Mouse (Mus musculus) kidney, adult 2 months (tissue): ENCODE results near the gene Mkln1. TPM values are rescaled to one million over a fixed set of nuclear protein-coding genes. Genes with fewer than 3 reads are reported as not detected.
"Not testable (repeated sequence)": the region's sequence is repeated elsewhere in the genome, so short reads cannot be mapped to it uniquely, and the experiment has no call there.

Experiments used
- DNase-seq: peaks from one replicate; pipeline ENCODE4 v3.0.0; 2021
- H3K27ac ChIP-seq: fragments of 200-500 bp; 2 replicates; pipeline ENCODE4 v1.5.1; 2012; ENCODE audit warnings: low read depth, low read length, control low read depth, inconsistent platforms; ENCODE audit not compliant: insufficient read depth
- H3K27me3 ChIP-seq: fragments of 200-500 bp; replicated peaks from 2 replicates; pipeline ENCODE4 v1.6.1; 2012; ENCODE audit warnings: mild to moderate bottlenecking, moderate library complexity, low read length, inconsistent platforms; ENCODE audit not compliant: control insufficient read depth, insufficient read depth
- H3K36me3 ChIP-seq: fragments of 200-500 bp; 2 replicates; pipeline ENCODE4 v1.6.1; 2012; ENCODE audit warnings: mild to moderate bottlenecking, moderate library complexity, low read length, inconsistent platforms; ENCODE audit not compliant: control insufficient read depth, insufficient read depth
- H3K4me1 ChIP-seq: fragments of 200-500 bp; 2 replicates; pipeline ENCODE4 v1.6.1; 2011; ENCODE audit warnings: low read length; ENCODE audit not compliant: control insufficient read depth, insufficient read depth
- H3K4me3 ChIP-seq: fragments of 200-500 bp; 2 replicates; pipeline ENCODE4 v1.5.1; 2011; ENCODE audit warnings: mild to moderate bottlenecking, low read depth, low read length, control low read depth; ENCODE audit not compliant: insufficient read depth
- CTCF ChIP-seq: fragments of 200-500 bp; conservative IDR thresholded peaks from 2 replicates; pipeline ENCODE4 v1.5.1; 2011; ENCODE audit warnings: low read depth, mild to moderate bottlenecking, control low read depth, low read length, moderate library complexity, mixed read lengths; ENCODE audit not compliant: insufficient read depth, insufficient read length
- POLR2A ChIP-seq: fragments of 200-500 bp; IDR thresholded peaks from one replicate; pipeline ENCODE4 v1.6.1; 2011; ENCODE audit warnings: low read depth, low read length, control low read depth
- WGBS: fragments of 180-500 bp; shearing (Covaris S2); methylation state at CpG from one replicate; pipeline ENCODE4 v1.1.7; 2018; 5-methylcytosine and 5-hydroxymethylcytosine counted together
- polyA plus RNA-seq: library from polyadenylated mRNA; depleted of rRNA; stranded (reverse); fragments of >200 nt; gene quantifications from 2 replicates; pipeline ENCODE4 v1.2.3, GENCODE M21; 2012

Gene Mkln1
- polyA plus RNA-seq, 1 experiment = 84.5 TPM

DNA sequence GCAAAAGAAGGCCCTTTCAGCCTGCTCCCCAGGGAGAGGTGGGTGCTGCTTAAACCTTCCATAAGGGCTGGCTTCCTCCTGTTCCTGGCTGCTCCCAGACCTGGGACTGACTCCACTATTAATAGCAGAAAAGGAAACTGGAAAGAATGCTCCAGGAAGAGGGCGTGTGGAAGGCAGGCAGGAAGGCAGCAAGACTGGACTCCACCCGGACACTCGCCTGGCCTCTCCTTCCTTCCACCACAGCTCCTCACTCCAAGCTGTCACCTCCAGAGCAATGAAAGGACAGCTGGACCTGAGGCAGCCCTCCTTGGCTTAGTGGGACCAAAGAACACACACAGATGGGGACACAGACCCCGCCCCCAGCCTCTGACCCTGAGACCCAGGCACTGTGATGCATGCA is 145.8 kb downstream of the Mkln1 start:
- DNase-seq = peak; percentile 83
- no peak overlapping the region for H3K4me3 ChIP-seq
- TF ChIP-seq CTCF (no peak), POLR2A (no peak)
- peak overlapping the region; percentile 91 for H3K27ac ChIP-seq
- no peaks in the 10 kb centered on the region for H3K27me3 ChIP-seq
- no peaks in the 10 kb centered on the region for H3K4me1 ChIP-seq
- H3K36me3 ChIP-seq = no peaks in the 10 kb centered on the region
- WGBS = 62% methylated on average over 4 of the region's 4 CpGs

DNA sequence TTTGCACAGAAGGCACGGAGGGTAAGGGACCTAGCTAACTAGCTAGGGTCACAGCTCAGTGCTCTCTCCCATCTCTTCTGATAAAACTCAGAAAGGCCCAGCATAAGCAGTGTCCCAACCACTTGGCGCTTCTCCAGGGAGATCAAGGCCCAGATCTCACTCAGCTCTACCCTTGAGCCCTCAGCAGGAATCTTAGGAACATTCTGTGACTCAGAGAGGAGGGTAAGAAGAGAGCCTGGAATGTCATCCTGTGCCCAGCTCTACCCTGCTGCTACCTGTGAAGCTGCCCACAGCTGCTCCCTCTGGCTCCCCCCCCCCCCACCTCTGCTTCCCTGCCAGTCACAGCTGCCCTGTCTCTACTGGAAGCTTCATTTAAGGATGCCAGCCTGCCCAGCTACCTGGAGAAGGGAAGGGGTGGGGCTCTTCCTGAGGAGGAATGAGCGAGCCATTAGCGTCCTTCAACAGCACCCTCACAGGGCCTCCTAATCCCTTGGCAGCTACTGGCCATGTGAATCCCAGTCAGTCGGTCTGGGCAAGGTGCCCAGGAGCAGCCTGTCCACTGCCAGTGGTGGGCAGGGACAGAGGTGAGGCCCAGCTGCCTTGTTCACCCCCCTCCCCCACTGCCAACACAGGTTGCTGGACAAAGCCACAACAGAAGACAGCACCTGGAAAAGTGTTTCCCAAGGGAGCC is 151.0 kb downstream of the Mkln1 start:
- WGBS = 23% methylated on average over 5 of the region's 5 CpGs
- H3K4me3 ChIP-seq = no peak overlapping the region
- no peaks in the 10 kb centered on the region for H3K36me3 ChIP-seq
- H3K4me1 ChIP-seq = 0 out of 2 replicates have a peak, but pooled peaks cover 3% of the 10 kb centered on the region
- peak; percentile 75 for DNase-seq
- H3K27ac ChIP-seq = peak overlapping the region; percentile 25; the same call in 1 of the 2 replicates
- H3K27me3 ChIP-seq = no peaks in the 10 kb centered on the region
- no peak for TF ChIP-seq CTCF
- TF ChIP-seq POLR2A = no peak

DNA sequence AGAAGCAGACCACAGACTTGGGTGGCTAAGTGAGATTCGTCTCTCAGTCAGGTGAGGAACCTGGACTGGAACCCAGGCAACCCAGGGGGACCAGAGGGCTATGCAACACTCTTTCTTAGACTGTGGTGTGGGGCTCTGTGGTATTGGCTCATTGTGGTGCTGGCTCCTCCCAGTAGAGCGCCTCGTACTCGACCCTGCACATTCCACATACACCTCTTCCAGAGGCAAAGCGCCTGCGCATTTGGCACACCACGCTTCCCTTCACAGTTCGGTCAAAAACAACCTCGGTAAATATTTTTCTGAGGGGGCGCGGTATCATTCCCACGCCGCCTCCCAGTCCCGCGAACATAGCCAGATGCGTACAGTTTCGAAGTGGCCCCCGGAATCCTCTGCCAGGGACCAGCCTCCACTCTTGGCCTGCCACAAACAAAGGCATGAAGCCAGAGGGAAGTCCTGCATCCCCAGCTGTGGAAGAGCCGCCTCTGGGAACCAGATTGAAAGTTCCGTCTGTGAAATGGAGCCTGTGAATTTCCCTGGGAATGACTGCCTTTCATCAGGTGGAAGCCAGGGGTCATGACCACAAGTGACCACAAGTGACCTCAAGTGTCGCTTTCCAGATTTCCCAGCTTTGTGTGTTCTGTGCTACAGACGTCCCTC is 152.5 kb downstream of the Mkln1 start:
- Histone ChIP-seq H3K27ac (peak overlapping the region; percentile 41; the same call in 1 of the 2 replicates), H3K27me3 (no peaks in the 10 kb centered on the region), H3K4me1 (0 out of 2 replicates have a peak, but pooled peaks cover 3% of the 10 kb centered on the region), H3K4me3 (no peak overlapping the region), H3K36me3 (no peaks in the 10 kb centered on the region)
- TF ChIP-seq POLR2A = no peak
- no peak for TF ChIP-seq CTCF
- peak; percentile 79 for DNase-seq
- 73% methylated on average over 22 of the region's 22 CpGs for WGBS

DNA sequence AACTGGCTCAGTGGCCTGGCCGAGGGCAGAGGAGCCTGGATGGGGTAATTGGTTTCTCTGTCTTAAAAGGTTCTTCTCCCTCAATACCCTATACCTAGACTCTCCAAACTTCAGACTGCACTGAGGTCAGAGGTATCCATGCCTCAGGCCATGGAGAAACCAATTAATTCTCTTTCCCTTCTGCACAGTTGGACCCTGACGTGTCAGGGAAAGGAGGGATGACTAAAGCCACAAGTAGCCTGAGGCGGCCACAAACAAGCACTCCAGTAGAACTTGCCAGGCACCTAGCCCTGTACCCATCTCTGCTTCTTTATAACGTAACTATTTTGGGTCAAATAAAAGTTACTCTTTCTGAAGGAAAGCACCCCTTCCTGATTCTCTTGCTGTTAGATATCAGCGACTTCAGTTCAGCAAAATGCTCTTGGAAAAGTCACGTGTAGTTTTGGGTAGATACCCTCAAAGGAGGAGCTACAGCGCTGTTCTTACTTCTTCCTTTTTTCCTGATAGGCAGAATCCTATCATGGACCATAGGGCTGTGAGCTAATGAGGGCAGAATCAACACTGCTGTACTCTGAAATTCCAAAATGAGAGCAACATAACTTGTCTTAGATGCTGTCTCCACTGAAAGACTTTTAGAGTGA is 158.0 kb downstream of the Mkln1 start:
- Histone ChIP-seq H3K36me3 (no peaks in the 10 kb centered on the region), H3K4me1 (no peaks in the 10 kb centered on the region), H3K4me3 (no peak overlapping the region), H3K27me3 (no peaks in the 10 kb centered on the region), H3K27ac (0 out of 2 replicates have a peak overlapping the region, but pooled peaks have one; percentile 44)
- DNase-seq = no peak
- 76% methylated on average over 7 of the region's 7 CpGs for WGBS
- no peak for TF ChIP-seq POLR2A
- no peak for TF ChIP-seq CTCF

DNA sequence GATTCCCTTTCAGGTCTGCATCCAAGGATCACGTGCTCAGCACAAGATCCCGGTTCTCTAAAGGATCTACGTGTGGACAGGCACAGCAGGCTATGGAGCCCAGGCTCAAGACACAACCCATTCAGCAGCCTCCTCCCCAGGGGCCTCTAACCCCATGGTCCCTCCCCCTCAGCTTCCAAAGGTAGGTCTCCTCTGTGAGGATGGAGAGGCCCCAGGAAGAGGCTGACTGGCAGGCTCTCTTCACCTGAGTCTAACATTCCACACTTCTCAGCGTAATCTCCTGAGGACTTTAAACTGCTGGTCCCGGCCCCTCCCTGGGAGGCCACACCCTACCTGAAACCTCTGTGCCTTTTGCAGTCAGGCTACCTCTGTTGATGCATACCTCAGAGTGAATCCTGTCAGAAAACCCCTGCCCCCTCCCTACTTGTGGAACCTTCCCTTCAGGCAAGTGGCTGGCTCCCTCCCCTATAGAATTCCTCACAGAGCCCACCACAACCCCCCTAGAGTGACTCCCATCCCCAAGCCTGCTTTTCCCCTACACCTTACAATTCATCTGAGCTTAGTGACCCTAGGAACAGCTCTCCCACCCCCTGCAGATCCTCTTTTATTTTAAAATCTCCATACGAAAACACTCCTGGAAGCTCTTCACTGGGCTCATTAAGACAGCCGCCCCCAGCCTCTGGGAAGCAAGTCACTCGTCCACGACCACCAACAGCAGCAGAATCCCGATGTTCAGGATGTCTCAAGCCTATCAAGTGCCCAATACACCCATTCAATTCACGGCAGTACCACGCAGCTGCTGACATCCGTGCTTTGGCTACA is 161.8 kb downstream of the Mkln1 start:
- DNase-seq = no peak
- Histone ChIP-seq H3K36me3 (no peaks in the 10 kb centered on the region), H3K4me1 (no peaks in the 10 kb centered on the region), H3K27ac (peak overlapping the region; percentile 2), H3K27me3 (peaks cover 4% of the 10 kb centered on the region; the same call in 1 of the 2 replicates), H3K4me3 (peak overlapping the region; percentile 41)
- WGBS = 25% methylated on average over 13 of the region's 13 CpGs
- TF ChIP-seq POLR2A = no peak
- TF ChIP-seq CTCF = no peak

DNA sequence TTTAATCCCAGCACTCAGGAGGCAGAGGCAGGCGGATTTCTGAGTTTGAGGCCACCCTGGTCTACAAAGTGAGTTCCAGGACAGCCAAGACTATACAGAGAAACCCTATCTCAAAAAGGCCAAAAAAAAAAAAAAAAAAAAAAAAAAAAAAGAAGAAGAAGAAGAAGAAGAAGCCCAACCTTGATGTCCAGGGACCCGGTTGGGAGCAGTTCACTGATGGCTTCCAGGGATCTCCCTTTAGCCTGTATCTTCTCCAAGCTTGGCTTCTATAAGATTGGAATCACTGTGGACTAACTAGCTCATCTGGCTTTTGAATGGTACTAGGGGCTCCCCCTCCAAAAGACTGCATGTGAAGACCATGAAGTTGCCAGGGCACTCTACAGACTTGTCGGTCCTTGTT is 163.4 kb downstream of the Mkln1 start:
- not testable (repeated sequence) for H3K36me3 ChIP-seq, DNase-seq, H3K4me1 ChIP-seq, H3K27me3 ChIP-seq
- WGBS = 71% methylated on average over 3 of the region's 3 CpGs
- Histone ChIP-seq H3K4me3 (peak overlapping the region; percentile 50), H3K27ac (peak overlapping the region; percentile 74)
